Comparison of ENCODE assay signal across 8 mouse cellular contexts in genomic region chr5:111418202-111419120, GRCm38 (mm10). TPM values are rescaled to one million over a fixed set of nuclear protein-coding genes. Genes with fewer than 3 reads are reported as not detected.
DNase-seq lines count a peak whose midpoint lies in the region; ATAC-seq and TF ChIP-seq lines count a peak whose summit lies in the region.

No protein-coding gene starts in this region.

- H3K27ac ChIP-seq in lung, embryonic 14.5 days (ENCODE audit: low read depth) = no peak overlapping the region
- peak overlapping the region; percentile 97 for H3K27ac ChIP-seq in embryonic facial prominence, embryonic 11.5 days (replicated peaks; ENCODE audit: low read depth, low read length)
- no peak overlapping the region for H3K27ac ChIP-seq in liver, embryonic 12.5 days

- ATAC-seq in lung, embryonic 14.5 days (ENCODE audit: insufficient read depth) = no peak
- no peak for ATAC-seq in embryonic facial prominence, embryonic 11.5 days (replicated peaks; ENCODE audit: insufficient number of reproducible peaks, low FRiP score, low TSS enrichment, low read depth)
- no peak for ATAC-seq in liver, embryonic 12.5 days

- H3K9me3 ChIP-seq in lung, embryonic 14.5 days (ENCODE audit: low read depth, low read length) = no peaks in the 10 kb centered on the region
- H3K9me3 ChIP-seq in embryonic facial prominence, embryonic 11.5 days (replicated peaks; ENCODE audit: control insufficient read depth, low read length) = no peaks in the 10 kb centered on the region
- no peaks in the 10 kb centered on the region for H3K9me3 ChIP-seq in liver, embryonic 12.5 days (replicated peaks)

- peak overlapping the region; percentile 79 for H3K4me3 ChIP-seq in lung, embryonic 14.5 days (ENCODE audit: low read depth, low read length)
- peak overlapping the region; percentile 98 for H3K4me3 ChIP-seq in embryonic facial prominence, embryonic 11.5 days (ENCODE audit: low read depth, low read length)
- H3K4me3 ChIP-seq in liver, embryonic 12.5 days = peak overlapping the region; percentile 58

- H3K27me3 ChIP-seq in lung, embryonic 14.5 days (ENCODE audit: insufficient read depth, low read length) = peaks cover 34% of the 10 kb centered on the region
- no peaks in the 10 kb centered on the region; the same call in 1 of the 2 replicates for H3K27me3 ChIP-seq in embryonic facial prominence, embryonic 11.5 days (ENCODE audit: control insufficient read depth, insufficient read depth, low read length)
- peaks cover 96% of the 10 kb centered on the region for H3K27me3 ChIP-seq in liver, embryonic 12.5 days (replicated peaks)

- peak overlapping the region; percentile 98 for H3K4me2 ChIP-seq in lung, embryonic 14.5 days
- peak overlapping the region; percentile 99 for H3K4me2 ChIP-seq in embryonic facial prominence, embryonic 11.5 days (ENCODE audit: low read depth, low read length)
- peak overlapping the region; percentile 70 for H3K4me2 ChIP-seq in liver, embryonic 12.5 days

- H3K9ac ChIP-seq in lung, embryonic 14.5 days = peak overlapping the region; percentile 87
- H3K9ac ChIP-seq in embryonic facial prominence, embryonic 11.5 days (replicated peaks; ENCODE audit: low read length) = peak overlapping the region; percentile 99
- H3K9ac ChIP-seq in liver, embryonic 12.5 days = peak overlapping the region; percentile 63

- peaks cover 26% of the 10 kb centered on the region for H3K36me3 ChIP-seq in lung, embryonic 14.5 days (ENCODE audit: insufficient read depth)
- peaks cover 10% of the 10 kb centered on the region for H3K36me3 ChIP-seq in embryonic facial prominence, embryonic 11.5 days (replicated peaks; ENCODE audit: control insufficient read depth, insufficient read depth, low read depth, low read length)
- H3K36me3 ChIP-seq in liver, embryonic 12.5 days = peaks cover 9% of the 10 kb centered on the region

- 3% methylated on average over 63 of the region's 63 CpGs for WGBS in lung, embryonic 14.5 days
- under 1% methylated on average over 63 of the region's 63 CpGs for WGBS in embryonic facial prominence, embryonic 11.5 days
- 3% methylated on average over 61 of the region's 63 CpGs for WGBS in liver, embryonic 12.5 days (ENCODE audit: insufficient replicate concordance)

- H3K4me1 ChIP-seq in lung, embryonic 14.5 days (ENCODE audit: insufficient read depth) = peaks cover 24% of the 10 kb centered on the region
- H3K4me1 ChIP-seq in embryonic facial prominence, embryonic 11.5 days (ENCODE audit: control insufficient read depth, insufficient read depth, low read length) = peaks cover 21% of the 10 kb centered on the region
- H3K4me1 ChIP-seq in liver, embryonic 12.5 days = peaks cover 23% of the 10 kb centered on the region

- peak; percentile 51 for DNase-seq in lung, embryonic 14.5 days
- DNase-seq in lung, postnatal 36 days = no peak
- peak; percentile 47 for DNase-seq in embryonic facial prominence, embryonic 11.5 days (ENCODE audit: low spot score)
- peak; percentile 51 for DNase-seq in heart, postnatal 4 days
- DNase-seq in right cerebral cortex, postnatal 4 days = peak; percentile 58
- DNase-seq in adrenal gland, adult 8-10 months = no peak
- DNase-seq in cerebellum, adult 11-12 months = no peak

- no peak for TF ChIP-seq CTCF in lung, embryonic 14.5 days (IDR thresholded peaks at IDR 0.05; ENCODE audit: low read depth)

RNA-seq across cellular contexts. Expression of gene Mn1, which starts 1.3 kb away (rescaled TPM):
- 8.9 and 9.7 TPM in 2 replicates for polyA plus RNA-seq in lung, embryonic 14.5 days (2014; fragmentation: Nextera tagmentation; extraction: Ambion mirVana)
- polyA plus RNA-seq in embryonic facial prominence, embryonic 11.5 days (2014; fragmentation: Nextera tagmentation; extraction: Ambion mirVana) = 36.3 and 36.8 TPM in 2 replicates
- 10 to 100 TPM; 16.5 to 17.7 TPM for total RNA-seq in heart, postnatal 4 days (2021)
- 2.4 and 3.1 TPM in 2 replicates for polyA plus RNA-seq in liver, embryonic 12.5 days (2016; fragmentation: Nextera tagmentation; extraction: Ambion mirVana)
- total RNA-seq in adrenal gland, adult 8-10 months (2022) = 1 to 10 TPM; 2.9 to 4.9 (median 3.7) TPM

Comparison
In these comparisons a context has a peak if more than half of its experiments do, and no peak if none do; other contexts are left out.
1. DNase-seq: peak in lung, embryonic 14.5 days (single experiment), embryonic facial prominence, embryonic 11.5 days (single experiment), heart, postnatal 4 days (single experiment) and right cerebral cortex, postnatal 4 days (single experiment); none in lung, postnatal 36 days (single experiment), adrenal gland, adult 8-10 months (single experiment) and cerebellum, adult 11-12 months (single experiment).
2. Peak in every context shown above with its lines, with median percentiles within 50 percentile points of each other: H3K4me2 ChIP-seq, H3K4me3 ChIP-seq and H3K9ac ChIP-seq.